Mouse (Mus musculus): Measurements from ENCODE around the gene Tmem17.

- TF ChIP-seq CTCF (IDR thresholded peaks at IDR 0.05; ENCODE audit: low read depth, low read length) = no peak
- no peak for TF ChIP-seq POLR2A (IDR thresholded peaks at IDR 0.05; ENCODE audit: extremely low read depth, insufficient read depth, low read length)
These were observed 52.8 kb downstream of the Tmem17 start for GRCm38 (mm10) chr11:22564676-22565075.
